In genomic region chr13:43579740-43580139, GRCm38 (mm10) we compare ENCODE assay signal across 8 mouse cellular contexts. TPM values are rescaled to one million over a fixed set of nuclear protein-coding genes. Genes with fewer than 3 reads are reported as not detected.
DNase-seq lines count a peak whose midpoint lies in the region; ATAC-seq and TF ChIP-seq lines count a peak whose summit lies in the region.

No protein-coding gene starts in this region.

- no peaks in the 10 kb centered on the region for H3K4me1 ChIP-seq in heart, embryonic 14.5 days (ENCODE audit: control insufficient read depth in 2 of 2, insufficient read depth in 2 of 2, low read length in 2 of 2)
- no peaks in the 10 kb centered on the region for H3K4me1 ChIP-seq in liver, embryonic 14.5 days (replicated peaks; ENCODE audit: control insufficient read depth in 2 of 2, insufficient read depth in 2 of 2, low read length in 1 of 2)

- peak overlapping the region; percentile 26 for H3K4me2 ChIP-seq in heart, embryonic 14.5 days (ENCODE audit: low read length)
- H3K4me2 ChIP-seq in liver, embryonic 14.5 days (ENCODE audit: low read depth), result no peak overlapping the region

- ATAC-seq in heart, embryonic 14.5 days (ENCODE audit: insufficient number of reproducible peaks, insufficient read depth, low FRiP score, low read depth), result no peak
- no peak for ATAC-seq in liver, embryonic 14.5 days (ENCODE audit: insufficient read depth)

- no peaks in the 10 kb centered on the region for H3K9me3 ChIP-seq in heart, embryonic 14.5 days (ENCODE audit: control insufficient read depth, low read length)
- H3K9me3 ChIP-seq in liver, embryonic 14.5 days (ENCODE audit: control insufficient read depth, low read length), result no peaks in the 10 kb centered on the region

- H3K36me3 ChIP-seq in heart, embryonic 14.5 days (ENCODE audit: control insufficient read depth, insufficient read depth, low read length), result no peaks in the 10 kb centered on the region
- no peaks in the 10 kb centered on the region for H3K36me3 ChIP-seq in liver, embryonic 14.5 days (replicated peaks; ENCODE audit: control insufficient read depth, insufficient read depth, low read depth)

- H3K9ac ChIP-seq in heart, embryonic 14.5 days (ENCODE audit: low read length), result no peak overlapping the region
- no peak overlapping the region for H3K9ac ChIP-seq in liver, embryonic 14.5 days (replicated peaks)

- peak; percentile 84 for TF ChIP-seq CTCF in liver, embryonic 14.5 days (IDR thresholded peaks at IDR 0.05; ENCODE audit: low read depth)

- 16% methylated on average over 18 of the region's 18 CpGs for WGBS in heart, embryonic 14.5 days
- WGBS in liver, embryonic 14.5 days (ENCODE audit: insufficient replicate concordance), result 17% methylated on average over 18 of the region's 18 CpGs

- 0 out of 2 replicates have a peak, but pooled peaks cover 5% of the 10 kb centered on the region for H3K27me3 ChIP-seq in heart, embryonic 14.5 days (ENCODE audit: control insufficient read depth, insufficient read depth, low read length)
- no peaks in the 10 kb centered on the region for H3K27me3 ChIP-seq in liver, embryonic 14.5 days (ENCODE audit: control insufficient read depth, insufficient read depth, low read length)

- peak; percentile 50 to 58 for DNase-seq in adrenal gland, adult 18-20 months (ENCODE audit: low spot score in 2 of 2)
- DNase-seq in adrenal gland, adult 8-10 months, result no peak
- DNase-seq in ovary, postnatal 14 days (ENCODE audit: low spot score), result peak; percentile 53
- DNase-seq in ovary, postnatal 10 days (ENCODE audit: low spot score), result no peak
- DNase-seq in cerebellum, postnatal 36 days, result peak; percentile 72 to 74
- no peak for DNase-seq in liver, embryonic 14.5 days (ENCODE audit: low read depth in 3 of 3, low spot score in 3 of 3)
- DNase-seq in right cerebral cortex, postnatal 4 days, result peak; percentile 58

- no peak overlapping the region for H3K4me3 ChIP-seq in heart, embryonic 14.5 days (ENCODE audit: control insufficient read depth in 1 of 2, insufficient read depth in 1 of 2, low read depth in 1 of 2, low read length in 2 of 2)
- no peak overlapping the region for H3K4me3 ChIP-seq in liver, embryonic 14.5 days (ENCODE audit: insufficient read depth in 1 of 2, low read depth in 2 of 2, low read length in 2 of 2)

- H3K27ac ChIP-seq in heart, embryonic 14.5 days (replicated peaks in 1 of 2; ENCODE audit: control insufficient read depth in 1 of 2, insufficient read depth in 1 of 2, low read depth in 2 of 2, low read length in 2 of 2), result no peak overlapping the region
- no peak overlapping the region for H3K27ac ChIP-seq in liver, embryonic 14.5 days

- TF ChIP-seq EP300 in liver, embryonic 14.5 days (IDR thresholded peaks at IDR 0.05; ENCODE audit: low read depth), result no peak

RNA-seq across cellular contexts. Expression of gene Mcur1, which starts 19.7 kb away (rescaled TPM):
- total RNA-seq in adrenal gland, adult 18-20 months (2021), result 10 to 100 TPM; 38.5 to 61.5 TPM
- total RNA-seq in adrenal gland, adult 8-10 months (2022), result 10 to 100 TPM; 28.4 to 44.0 (median 34.8) TPM
- polyA plus RNA-seq in heart, embryonic 14.5 days (2014; fragmentation: Nextera tagmentation; extraction: Ambion mirVana), result 21.4 and 23.1 TPM in 2 replicates
- 2.8 and 4.0 TPM in 2 replicates for polyA plus RNA-seq in liver, embryonic 14.5 days (2012; rRNA removed)
- 6.0 and 6.1 TPM in 2 replicates for polyA plus RNA-seq in liver, embryonic 14.5 days (2014; fragmentation: Nextera tagmentation; extraction: Ambion mirVana)

RNA-seq across cellular contexts. Expression of gene Rnf182, which starts 35.8 kb away (rescaled TPM):
- under 1 TPM; 0.54 to 0.56 TPM for total RNA-seq in adrenal gland, adult 18-20 months (2021)
- 1 to 10 TPM in 2 of 4 experiments, under 1 TPM in 2; 0.23 to 1.3 (median 0.79) TPM for total RNA-seq in adrenal gland, adult 8-10 months (2022)
- 2.6 TPM in 2 replicates for polyA plus RNA-seq in heart, embryonic 14.5 days (2014; fragmentation: Nextera tagmentation; extraction: Ambion mirVana)
- polyA plus RNA-seq in liver, embryonic 14.5 days (2012; rRNA removed), result 0.03 and 0.07 TPM in 2 replicates
- 0.05 and 0.09 TPM in 2 replicates for polyA plus RNA-seq in liver, embryonic 14.5 days (2014; fragmentation: Nextera tagmentation; extraction: Ambion mirVana)

Comparison
In these comparisons a context has a peak if more than half of its experiments do, and no peak if none do; other contexts are left out.
1. DNase-seq: peak in adrenal gland, adult 18-20 months (2 of 2), ovary, postnatal 14 days (single experiment), cerebellum, postnatal 36 days (2 of 2) and right cerebral cortex, postnatal 4 days (single experiment); none in adrenal gland, adult 8-10 months (single experiment), ovary, postnatal 10 days (single experiment) and liver, embryonic 14.5 days (0 of 3).